ENCODE assay signal across 28 mouse cellular contexts in genomic region chr12:79369512-79370165, GRCm38 (mm10).
A peak's percentile ranks its signal among the peaks of the same experiment; 100 is the strongest.
DNase-seq lines count a peak whose midpoint lies in the region; ATAC-seq and TF ChIP-seq lines count a peak whose summit lies in the region.
"Had no signal": no experiment of that assay in that cellular context is flagged by ENCODE, and none has a peak within 500 bp of the region (broad histone marks: within the 10 kb centered on the region; RNA-seq: fewer than 3 reads in every experiment).

No protein-coding gene starts in this region.

- H3K79me2 ChIP-seq in CH12.LX (replicated peaks; ENCODE audit: control insufficient read depth, extremely low read depth, insufficient read depth, poor library complexity, severe bottlenecking), result 0 out of 2 replicates have a peak, but pooled peaks cover 2% of the 10 kb centered on the region

- no peaks in the 10 kb centered on the region for H3K36me3 ChIP-seq in heart, embryonic 15.5 days
- H3K36me3 ChIP-seq in CH12.LX (replicated peaks in 1 of 2; ENCODE audit: control insufficient read depth in 1 of 2, insufficient read depth in 1 of 2, low read length in 1 of 2), result peaks cover 0 to 13% of the 10 kb centered on the region in 2 experiments
- no peaks in the 10 kb centered on the region for H3K36me3 ChIP-seq in embryonic facial prominence, embryonic 14.5 days (ENCODE audit: control insufficient read depth, insufficient read depth, low read length)
- H3K36me3 ChIP-seq in hindbrain, postnatal 0 days (ENCODE audit: insufficient read depth, low read length), result no peaks in the 10 kb centered on the region
- H3K36me3 ChIP-seq: forebrain, embryonic 12.5 days; hindbrain, embryonic 12.5 days; liver, embryonic 15.5 days; stomach, embryonic 15.5 days had no signal

- H3K9ac ChIP-seq in heart, embryonic 15.5 days, result no peak overlapping the region
- no peak overlapping the region for H3K9ac ChIP-seq in CH12.LX (ENCODE audit: insufficient read depth, low read depth)
- no peak overlapping the region for H3K9ac ChIP-seq in embryonic facial prominence, embryonic 14.5 days (ENCODE audit: low read depth, low read length)
- no peak overlapping the region for H3K9ac ChIP-seq in hindbrain, postnatal 0 days (replicated peaks; ENCODE audit: low read length)
- H3K9ac ChIP-seq: forebrain, embryonic 12.5 days; forebrain, postnatal 0 days; hindbrain, embryonic 12.5 days; liver, embryonic 15.5 days; lung, embryonic 14.5 days; stomach, embryonic 15.5 days had no signal

- in situ Hi-C loops in CH12.LX (cut with MboI; ENCODE audit: low pct_ligation_motif_present, low pct_unique_long_range_greater_than_20kb, low sequenced_read_pairs), result no loop called here

- H3K4me2 ChIP-seq in heart, embryonic 15.5 days, result no peak overlapping the region
- H3K4me2 ChIP-seq in CH12.LX (ENCODE audit: insufficient read depth, low read depth, poor library complexity, severe bottlenecking), result peak overlapping the region; percentile 10; the same call in 1 of the 2 replicates
- H3K4me2 ChIP-seq in embryonic facial prominence, embryonic 14.5 days (ENCODE audit: low read depth, low read length), result no peak overlapping the region
- no peak overlapping the region for H3K4me2 ChIP-seq in hindbrain, postnatal 0 days (ENCODE audit: low read depth, low read length)
- H3K4me2 ChIP-seq: forebrain, embryonic 12.5 days; heart, embryonic 11.5 days; hindbrain, embryonic 12.5 days; liver, embryonic 15.5 days; lung, embryonic 14.5 days; midbrain, embryonic 11.5 days; stomach, embryonic 15.5 days had no signal

- H3K27ac ChIP-seq in heart, embryonic 15.5 days, result peak overlapping the region; percentile 53
- no peak overlapping the region for H3K27ac ChIP-seq in CH12.LX (ENCODE audit: insufficient read depth, low read depth)
- no peak overlapping the region for H3K27ac ChIP-seq in embryonic facial prominence, embryonic 14.5 days (replicated peaks; ENCODE audit: low read depth, low read length)
- H3K27ac ChIP-seq in hindbrain, postnatal 0 days, result no peak overlapping the region
- H3K27ac ChIP-seq: forebrain, embryonic 12.5 days; hindbrain, embryonic 12.5 days; liver, embryonic 15.5 days; stomach, embryonic 15.5 days had no signal

- TF ChIP-seq EP300 in CH12.LX (IDR thresholded peaks at IDR 0.05; ENCODE audit: low read length), result no peak

- H3K27me3 ChIP-seq in heart, embryonic 15.5 days, result no peaks in the 10 kb centered on the region
- H3K27me3 ChIP-seq in CH12.LX (replicated peaks), result no peaks in the 10 kb centered on the region
- no peaks in the 10 kb centered on the region for H3K27me3 ChIP-seq in embryonic facial prominence, embryonic 14.5 days (replicated peaks; ENCODE audit: control insufficient read depth, insufficient read depth, low read length)
- H3K27me3 ChIP-seq in hindbrain, postnatal 0 days (ENCODE audit: insufficient read depth, low read length), result no peaks in the 10 kb centered on the region
- H3K27me3 ChIP-seq: forebrain, embryonic 12.5 days; hindbrain, embryonic 12.5 days; liver, embryonic 15.5 days; stomach, embryonic 15.5 days had no signal

- ATAC-seq in heart, embryonic 15.5 days (replicated peaks; ENCODE audit: insufficient number of reproducible peaks, insufficient read depth, low FRiP score, low read depth), result no peak
- peak; percentile 30; the same call in 1 of the 2 replicates for ATAC-seq in embryonic facial prominence, embryonic 14.5 days (ENCODE audit: low read depth)
- ATAC-seq in hindbrain, postnatal 0 days, result no peak
- ATAC-seq: forebrain, postnatal 0 days; intestine, embryonic 16.5 days; midbrain, embryonic 16.5 days had no signal

- TF ChIP-seq POLR2A in CH12.LX (IDR thresholded peaks at IDR 0.05; ENCODE audit: low read depth, low read length), result no peak

- H3K9me3 ChIP-seq in heart, embryonic 15.5 days (replicated peaks), result 0 out of 2 replicates have a peak, but pooled peaks cover 3% of the 10 kb centered on the region
- H3K9me3 ChIP-seq in CH12.LX (replicated peaks; ENCODE audit: low read length), result peaks cover 4% of the 10 kb centered on the region
- 0 out of 2 replicates have a peak, but pooled peaks cover 8% of the 10 kb centered on the region for H3K9me3 ChIP-seq in embryonic facial prominence, embryonic 14.5 days (ENCODE audit: control insufficient read depth, low read length)
- no peaks in the 10 kb centered on the region for H3K9me3 ChIP-seq in hindbrain, postnatal 0 days (ENCODE audit: low read length)
- H3K9me3 ChIP-seq: hindbrain, embryonic 12.5 days; liver, embryonic 15.5 days; stomach, embryonic 15.5 days had no signal

- DNase-seq in adrenal gland, postnatal 14 days, result peak; percentile 15
- DNase-seq in adrenal gland, postnatal 25 days, result no peak
- no peak for DNase-seq in heart, adult 8-10 months (ENCODE audit: low spot score)
- DNase-seq in CH12.LX (ENCODE audit: extremely low read depth), result no peak
- peak; percentile 87 for DNase-seq in embryonic facial prominence, embryonic 14.5 days (ENCODE audit: low spot score)
- DNase-seq in hindbrain, postnatal 0 days (ENCODE audit: low spot score), result no peak
- DNase-seq in lung, postnatal 4 days, result no peak
- DNase-seq: cerebellum, adult 11 months; cerebellum, adult 9-11 months; forebrain, postnatal 0 days; kidney, adult 9 months; kidney, postnatal 10 days; layer of hippocampus, postnatal 36 days; left cerebral cortex, postnatal 4 days; lung, embryonic 14.5 days; right cerebral cortex, postnatal 25 days; thymus, adult 18-20 months; thymus, postnatal 25 days had no signal

- TF ChIP-seq CTCF in CH12.LX (conservative IDR thresholded peaks at IDR 0.05 in 1 of 2, IDR thresholded peaks at IDR 0.05 in 1 of 2; ENCODE audit: low read depth in 2 of 2, low read length in 2 of 2), result no peak
- TF ChIP-seq CTCF in hindbrain, postnatal 0 days (IDR thresholded peaks at IDR 0.05; ENCODE audit: low read depth), result no peak

- no peak for TF ChIP-seq RAD21 in CH12.LX (IDR thresholded peaks at IDR 0.05; ENCODE audit: low read depth, low read length)

- H3K4me1 ChIP-seq in heart, embryonic 15.5 days (replicated peaks), result peaks cover 17% of the 10 kb centered on the region
- peaks cover 0 to 24% of the 10 kb centered on the region in 2 experiments; a peak in 1 of 4 replicates for H3K4me1 ChIP-seq in CH12.LX (ENCODE audit: control insufficient read depth in 1 of 2, insufficient read depth in 2 of 2)
- H3K4me1 ChIP-seq in embryonic facial prominence, embryonic 14.5 days (ENCODE audit: control insufficient read depth, insufficient read depth, low read length), result peaks cover 14% of the 10 kb centered on the region
- H3K4me1 ChIP-seq in hindbrain, postnatal 0 days (ENCODE audit: insufficient read depth, low read length), result no peaks in the 10 kb centered on the region
- H3K4me1 ChIP-seq: forebrain, embryonic 12.5 days; hindbrain, embryonic 12.5 days; stomach, embryonic 15.5 days had no signal

- WGBS in heart, embryonic 15.5 days, result 73% methylated on average over 7 of the region's 7 CpGs
- WGBS in embryonic facial prominence, embryonic 14.5 days, result 54% methylated on average over 7 of the region's 7 CpGs
- 88% methylated on average over 7 of the region's 7 CpGs for WGBS in hindbrain, postnatal 0 days

- dilution Hi-C loops in CH12.LX (cut with MboI; ENCODE audit: extremely low pct_ligation_motif_present, extremely low pct_unique_long_range_greater_than_20kb, low sequenced_read_pairs), result no loop called here

- H3K4me3 ChIP-seq in heart, embryonic 15.5 days, result no peak overlapping the region
- no peak overlapping the region for H3K4me3 ChIP-seq in CH12.LX (replicated peaks in 1 of 3; ENCODE audit: low read depth in 2 of 3, low read length in 2 of 3, poor library complexity in 1 of 3)
- H3K4me3 ChIP-seq in embryonic facial prominence, embryonic 14.5 days (ENCODE audit: low read depth, low read length), result no peak overlapping the region
- H3K4me3 ChIP-seq in hindbrain, postnatal 0 days (ENCODE audit: low read length), result no peak overlapping the region
- H3K4me3 ChIP-seq: erythroblast, embryonic 14.5 days; forebrain, embryonic 12.5 days; hindbrain, embryonic 12.5 days; liver, embryonic 15.5 days; stomach, embryonic 15.5 days had no signal

TF ChIP-seq in CH12.LX, 34 proteins besides CTCF, POLR2A, EP300 and RAD21:
- TF ChIP-seq ZNF384 (IDR thresholded peaks at IDR 0.05; ENCODE audit: low read depth, low read length), result peak; percentile 82
- TF ChIP-seq UBTF (IDR thresholded peaks at IDR 0.05; ENCODE audit: low read depth, low read length), result no peak
- no peak for TF ChIP-seq HCFC1 (IDR thresholded peaks at IDR 0.05; ENCODE audit: low read depth, low read length)
- no peak for TF ChIP-seq KAT2A (IDR thresholded peaks at IDR 0.05; ENCODE audit: insufficient replicate concordance, low read length)
- TF ChIP-seq MAZ (IDR thresholded peaks at IDR 0.05; ENCODE audit: low read depth, low read length), result no peak
- TF ChIP-seq PAX5 (IDR thresholded peaks at IDR 0.05; ENCODE audit: low read length), result no peak
- TF ChIP-seq ZC3H11A (IDR thresholded peaks at IDR 0.05; ENCODE audit: low read depth, low read length), result no peak

Comparison
In these comparisons a context has a peak if more than half of its experiments do, and no peak if none do; other contexts are left out.
1. DNase-seq: peak in adrenal gland, postnatal 14 days (single experiment) and embryonic facial prominence, embryonic 14.5 days (single experiment); none in adrenal gland, postnatal 25 days (single experiment), heart, adult 8-10 months (single experiment), CH12.LX (single experiment), hindbrain, postnatal 0 days (single experiment) and lung, postnatal 4 days (0 of 2).